Mouse (Mus musculus): Measurements from ENCODE around the gene Chrd. TPM values are rescaled to one million over a fixed set of nuclear protein-coding genes. Genes with fewer than 3 reads are reported as not detected.

The Chrd gene
- polyA plus RNA-seq, 2 experiments from 2014 or later, result not detected

GRCm38 (mm10) chr16:20733731-20734730 lies 1.1 kb downstream of the Chrd start, which contains the start of gene Thpo:
Gene Thpo (minus strand): TSS chr16:20734511.
- no peak for ATAC-seq

DNA sequence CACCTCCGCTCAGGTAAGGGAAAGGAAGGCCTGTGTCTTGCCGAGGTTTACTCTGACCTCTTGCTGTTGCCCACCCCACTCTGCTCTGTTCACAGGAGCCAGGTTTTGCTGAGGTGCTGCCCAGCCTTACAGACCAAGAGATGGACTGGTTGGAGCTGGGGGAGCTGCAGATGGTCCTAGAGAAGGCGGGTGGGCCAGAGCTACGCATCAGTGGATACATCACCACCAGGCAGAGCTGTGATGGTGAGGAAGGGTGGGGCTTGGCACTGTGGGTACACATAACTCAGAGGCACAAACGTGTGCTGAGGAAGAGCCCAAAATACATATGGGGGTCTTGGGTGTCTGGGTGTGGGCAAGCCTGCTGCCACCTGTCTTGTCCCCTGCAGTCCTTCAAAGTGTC lies 2.7 kb downstream of the Chrd start:
- ATAC-seq, result no peak

DNA sequence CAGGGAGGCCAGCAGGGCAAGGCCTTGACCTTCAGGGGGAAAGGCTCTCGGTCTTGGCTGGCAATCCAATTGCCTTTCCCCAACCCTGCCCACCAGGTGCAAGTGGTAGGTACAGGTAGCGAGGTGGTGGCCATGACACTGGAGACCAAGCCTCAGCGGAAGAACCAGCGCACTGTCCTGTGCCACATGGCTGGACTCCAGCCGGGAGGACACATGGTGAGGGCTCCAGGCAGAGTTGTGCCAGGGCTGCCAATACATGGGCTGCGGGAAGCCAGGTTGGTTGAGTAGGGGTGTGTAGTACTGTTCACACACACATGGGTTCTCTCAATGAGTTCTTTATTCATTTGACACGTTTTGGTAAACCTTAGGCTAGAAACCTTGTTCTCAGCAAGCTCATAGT lies 3.2 kb downstream of the Chrd start:
- ATAC-seq, result no peak

DNA sequence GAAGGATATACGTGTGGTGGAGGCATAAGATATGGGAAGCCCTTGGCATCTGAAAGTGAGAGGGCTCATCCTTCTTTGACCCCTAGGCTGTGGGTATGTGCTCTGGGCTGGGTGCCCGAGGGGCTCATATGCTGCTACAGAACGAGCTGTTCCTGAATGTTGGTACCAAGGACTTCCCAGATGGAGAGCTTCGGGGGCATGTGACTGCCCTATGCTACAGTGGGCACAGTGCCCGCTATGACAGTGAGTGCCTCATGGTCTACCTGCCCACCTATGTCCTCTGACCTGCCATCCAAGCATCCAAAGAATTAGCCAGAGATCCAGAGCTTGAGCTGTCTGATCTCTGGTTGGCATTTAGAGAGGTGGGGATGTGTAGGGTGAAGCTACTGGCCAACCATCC lies 3.9 kb downstream of the Chrd start:
- no peak for ATAC-seq

GRCm38 (mm10) chr16:20739845-20740244 lies 6.9 kb downstream of the Chrd start:
- ATAC-seq, result no peak

DNA sequence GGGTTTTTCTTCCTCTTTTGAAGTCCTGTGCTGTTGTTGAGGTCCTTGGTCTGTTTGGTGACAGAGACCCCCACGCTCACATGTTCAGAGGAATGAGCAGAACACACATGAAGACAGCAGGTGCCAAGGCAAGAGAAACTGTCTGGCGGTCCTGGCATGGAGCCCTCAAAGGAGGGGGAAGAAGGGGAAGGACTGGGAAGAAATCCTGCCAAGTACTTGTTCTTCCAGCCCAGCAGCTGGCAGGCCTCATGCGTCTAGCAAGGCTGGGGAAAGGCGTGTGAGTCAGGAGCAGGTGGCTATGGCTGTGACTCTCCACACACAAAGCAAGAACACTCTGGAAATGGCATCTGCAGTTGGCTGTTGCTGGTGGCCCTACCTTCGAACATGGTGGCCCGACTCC lies 13.7 kb downstream of the Chrd start:
- ATAC-seq, result no peak

- no peak for ATAC-seq
Measured at GRCm38 (mm10) chr16:20750518-20750917, 17.6 kb downstream of the Chrd start.

- ATAC-seq, result no peak
Measured at GRCm38 (mm10) chr16:20756052-20756451, 23.1 kb downstream of the Chrd start.

DNA sequence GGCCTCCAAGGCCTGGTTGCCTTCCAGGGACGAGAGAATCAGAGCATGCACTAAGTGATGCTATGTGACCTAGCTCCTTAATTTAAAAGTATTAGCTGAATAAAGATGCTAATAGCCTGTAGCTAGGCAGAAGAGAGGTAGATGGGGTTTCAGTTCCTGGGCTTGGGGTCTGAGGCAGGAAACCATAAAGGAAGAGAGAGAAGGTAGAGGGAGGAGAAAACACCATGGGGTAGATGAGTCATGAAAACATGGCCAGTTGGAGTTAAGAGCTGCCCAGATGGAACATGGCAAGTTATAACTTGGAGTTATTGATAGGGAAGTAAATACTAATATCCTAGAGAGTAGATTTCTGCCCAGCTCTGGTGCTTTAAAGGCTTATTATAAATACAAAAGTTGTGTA lies 24.5 kb downstream of the Chrd start:
- no peak for ATAC-seq

GRCm38 (mm10) chr16:20761681-20762080 lies 28.8 kb downstream of the Chrd start:
- ATAC-seq, result peak; percentile 58

DNA sequence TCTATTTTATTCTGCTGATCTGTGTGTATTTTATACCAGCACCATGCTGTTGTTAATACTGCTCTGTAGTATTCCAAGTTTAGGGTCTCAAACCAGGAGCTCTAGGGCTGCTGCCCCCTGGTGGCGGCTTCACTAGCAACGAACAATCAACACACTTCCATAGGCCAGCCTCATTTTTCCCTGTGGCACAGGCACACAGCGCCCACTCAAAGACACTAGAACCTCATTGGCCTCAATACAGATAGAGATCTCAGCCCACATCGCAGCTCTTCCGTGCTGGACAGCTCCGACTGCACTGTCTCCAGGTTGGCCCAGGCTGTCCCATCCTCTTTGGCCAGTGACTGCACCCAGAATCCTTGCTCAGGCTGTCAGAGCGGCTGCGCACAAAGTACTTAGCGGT lies 32.3 kb downstream of the Chrd start:
- peak; percentile 71 for ATAC-seq

- no peak for ATAC-seq
Measured at GRCm38 (mm10) chr16:20775021-20775420, 42.1 kb downstream of the Chrd start.

- no peak for ATAC-seq
Measured at GRCm38 (mm10) chr16:20779846-20780245, 46.9 kb downstream of the Chrd start.

DNA sequence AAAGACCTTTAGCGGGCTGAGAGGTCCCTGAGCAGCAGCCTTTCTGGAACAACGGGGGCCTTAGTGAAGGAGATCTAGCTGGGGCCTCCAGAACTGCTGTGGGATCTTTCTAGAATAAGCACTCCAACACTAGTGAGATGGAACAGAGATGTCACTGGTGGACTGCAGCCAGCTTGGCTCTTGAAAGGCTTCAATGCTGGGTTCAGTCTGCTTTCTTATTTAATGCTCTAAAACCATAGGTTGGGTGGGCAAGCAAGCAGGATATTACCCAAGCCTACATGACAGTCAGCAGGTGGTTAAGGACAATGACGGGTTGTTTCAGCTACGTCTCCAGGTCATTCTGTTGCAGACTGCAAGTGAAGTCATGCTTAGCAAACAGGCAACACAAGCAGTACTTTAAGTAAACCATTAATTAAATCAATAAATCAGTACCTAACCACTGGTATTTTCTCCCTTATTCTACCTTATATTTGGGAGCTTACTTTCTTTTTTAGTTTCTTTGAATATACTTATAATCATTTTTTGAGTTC lies 48.2 kb downstream of the Chrd start:
- no peak for ATAC-seq

DNA sequence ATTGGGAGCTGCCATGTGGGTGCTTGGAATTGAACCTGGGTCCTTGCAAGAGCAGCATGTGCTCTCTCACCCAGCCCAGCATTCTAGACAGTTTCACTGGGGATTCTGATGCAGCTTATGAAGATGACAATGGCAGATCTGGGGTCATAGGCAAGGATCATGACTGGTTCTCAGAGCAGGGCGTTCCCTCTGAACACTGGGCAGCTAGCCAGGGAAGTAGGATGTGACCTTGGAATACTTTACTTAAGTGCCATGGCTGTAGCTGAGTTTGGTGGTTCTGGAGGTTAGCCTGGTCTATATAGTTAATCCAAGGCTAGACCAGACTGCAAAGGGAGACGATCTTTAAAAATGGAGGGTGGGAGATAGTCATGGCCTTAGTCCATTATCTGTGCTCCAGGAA lies 51.0 kb downstream of the Chrd start:
- ATAC-seq, result no peak

GRCm38 (mm10) chr16:20784754-20785153 lies 51.8 kb downstream of the Chrd start:
- ATAC-seq, result no peak

- ATAC-seq, result no peak
Measured at GRCm38 (mm10) chr16:20786556-20786955, 53.6 kb downstream of the Chrd start.

DNA sequence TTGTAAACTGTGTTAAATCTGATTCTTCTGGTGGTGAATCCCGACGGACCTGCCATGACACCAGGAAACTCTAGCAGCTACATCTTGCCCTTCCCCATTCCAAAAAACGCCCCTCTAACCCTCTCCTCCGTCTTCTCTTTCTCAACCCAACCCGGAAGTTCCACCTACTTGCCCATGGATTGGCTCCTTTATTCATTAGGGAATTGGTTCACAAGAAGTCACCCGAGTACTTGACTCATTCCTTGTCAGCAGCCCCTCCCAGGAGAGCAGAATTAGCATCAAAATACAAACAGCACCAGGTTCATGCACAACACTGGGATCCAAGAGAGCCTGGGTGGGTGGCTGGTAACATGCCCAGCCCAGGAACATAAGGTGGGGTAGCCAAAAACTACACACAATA lies 58.9 kb downstream of the Chrd start:
- no peak for ATAC-seq

Other genes with a start within 250 kb of the Chrd start
- 10 to 100 TPM; 12.0 to 16.3 TPM for gene Eif2b5, start 234.3 kb upstream of the Chrd start, polyA plus RNA-seq (2017; shearing (Covaris generic))
- 10 to 100 TPM; 14.7 to 17.8 TPM for gene Dvl3, start 216.1 kb upstream of the Chrd start, polyA plus RNA-seq (2017; shearing (Covaris generic))
- 100 to 1,000 TPM; 452 to 618 TPM for gene Ap2m1, start 197.6 kb upstream of the Chrd start, polyA plus RNA-seq (2017; shearing (Covaris generic))
- gene Abcf3, start 184.6 kb upstream of the Chrd start, polyA plus RNA-seq (2017; shearing (Covaris generic)), result 10 to 100 TPM; 74.2 to 95.0 TPM
- under 1 TPM in 1 of 2 experiments, not detected in 1; 0.16 TPM for gene Vwa5b2, start 143.7 kb upstream of the Chrd start, polyA plus RNA-seq (2017; shearing (Covaris generic))
- gene Eef1akmt4, start 121.5 kb upstream of the Chrd start, polyA plus RNA-seq (2017; shearing (Covaris generic)), result 10 to 100 TPM; 18.8 to 21.6 TPM
- not detected for gene Gm49333, start 121.5 kb upstream of the Chrd start, polyA plus RNA-seq (2017; shearing (Covaris generic))
- 10 to 100 TPM; 31.9 to 41.6 TPM for gene Alg3, start 121.4 kb upstream of the Chrd start, polyA plus RNA-seq (2017; shearing (Covaris generic))
- gene Camk2n2, start 111.8 kb upstream of the Chrd start, polyA plus RNA-seq (2017; shearing (Covaris generic)), result not detected
- gene Ece2, start 103.3 kb upstream of the Chrd start, polyA plus RNA-seq (2017; shearing (Covaris generic)), result not detected
- gene Psmd2, start 81.5 kb upstream of the Chrd start, polyA plus RNA-seq (2017; shearing (Covaris generic)), result 100 to 1,000 TPM; 179 to 222 TPM
- gene Eif4g1, start 64.8 kb upstream of the Chrd start, polyA plus RNA-seq (2017; shearing (Covaris generic)), result 10 to 100 TPM; 56.0 to 66.6 TPM
- under 1 TPM; 0.34 to 0.59 TPM for gene Fam131a, start 39.9 kb upstream of the Chrd start, polyA plus RNA-seq (2017; shearing (Covaris generic))
- gene Polr2h, start 15.5 kb upstream of the Chrd start, polyA plus RNA-seq (2017; shearing (Covaris generic)), result 10 to 100 TPM; 59.3 to 62.4 TPM
- 1 to 10 TPM; 1.4 to 1.7 TPM for gene Clcn2, start 15.4 kb upstream of the Chrd start, polyA plus RNA-seq (2017; shearing (Covaris generic))
- not detected for gene Thpo, start 1.4 kb downstream of the Chrd start, polyA plus RNA-seq (2017; shearing (Covaris generic))

Measured in CD4-positive, CD25-positive, alpha-beta regulatory T cell, adult 4 months (primary cell).